Mouse (Mus musculus): Measurements from ENCODE around the gene Mical3. TPM values are rescaled to one million over a fixed set of nuclear protein-coding genes. Genes with fewer than 3 reads are reported as not detected.
"Not testable (repeated sequence)": the region's sequence is repeated elsewhere in the genome, so short reads cannot be mapped to it uniquely, and the experiment has no call there.

Mical3 gene
- total RNA-seq, 1 experiment from 2014 or later: 56.9 TPM

DNA sequence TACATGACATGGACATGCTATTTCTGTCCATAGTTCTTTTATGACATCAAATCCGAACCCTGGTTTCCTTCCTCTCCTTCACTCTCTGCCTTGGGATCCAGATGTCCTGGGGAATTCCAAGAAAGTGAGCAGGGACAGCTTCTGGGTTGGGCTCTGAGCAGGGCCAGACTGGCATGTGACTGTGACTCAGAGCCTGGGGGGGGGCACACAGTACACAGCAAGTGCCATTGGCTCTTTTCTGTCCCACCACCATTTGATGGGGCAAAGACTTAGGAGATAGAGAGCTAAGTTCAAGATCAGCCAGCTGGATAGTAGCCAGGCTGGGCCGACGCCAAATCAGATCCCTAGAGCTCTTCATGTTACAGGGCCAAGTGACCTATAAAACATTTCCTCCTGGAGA is 203.0 kb downstream of the Mical3 start:
- peak; percentile 84 for DNase-seq

DNA sequence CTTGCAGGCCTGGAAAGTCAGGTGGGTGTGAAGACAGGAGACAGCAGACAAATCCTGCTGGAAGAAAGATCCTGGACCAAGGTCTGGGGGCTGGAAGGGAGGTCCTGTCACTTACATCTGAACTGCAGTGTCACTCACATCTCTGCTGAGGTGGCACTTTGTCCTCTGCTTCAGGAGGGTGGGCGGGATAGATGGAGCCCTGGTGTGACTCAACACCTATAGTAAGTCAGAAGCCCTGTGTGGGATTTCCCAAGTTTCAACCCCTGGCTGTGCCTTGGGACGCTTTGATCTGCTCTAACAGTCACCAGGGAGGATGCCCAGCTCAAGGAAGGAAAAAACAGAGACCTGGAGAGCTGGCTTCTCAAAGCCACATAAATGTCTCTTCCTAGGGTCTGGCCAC is 203.9 kb downstream of the Mical3 start:
- DNase-seq: no peak

DNA sequence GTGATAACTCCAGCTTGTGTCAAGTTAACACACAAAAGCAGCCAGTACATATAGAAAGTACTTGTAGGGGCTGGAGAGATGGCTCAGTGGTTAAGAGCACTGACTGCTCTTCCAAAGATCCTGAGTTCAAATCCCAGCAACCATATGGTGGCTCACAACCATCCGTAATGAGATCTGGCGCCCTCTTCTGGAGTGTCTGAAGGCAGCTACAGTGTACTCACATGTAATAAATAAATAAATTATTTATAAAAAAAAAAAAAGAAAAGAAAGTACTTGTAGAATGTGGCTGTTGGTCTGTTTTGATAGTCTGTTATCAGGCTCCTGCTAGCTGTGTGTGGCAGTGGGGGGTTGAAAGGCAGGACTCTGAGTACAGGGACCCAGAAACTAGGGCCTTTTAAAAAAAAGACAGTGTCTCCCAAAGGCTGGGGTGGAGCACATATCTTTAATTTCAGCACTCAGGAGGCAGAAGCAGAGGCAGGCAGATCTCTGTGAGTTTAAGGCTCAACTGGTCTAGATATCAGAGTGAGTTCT is 205.9 kb downstream of the Mical3 start:
- DNase-seq: not testable (repeated sequence)

DNA sequence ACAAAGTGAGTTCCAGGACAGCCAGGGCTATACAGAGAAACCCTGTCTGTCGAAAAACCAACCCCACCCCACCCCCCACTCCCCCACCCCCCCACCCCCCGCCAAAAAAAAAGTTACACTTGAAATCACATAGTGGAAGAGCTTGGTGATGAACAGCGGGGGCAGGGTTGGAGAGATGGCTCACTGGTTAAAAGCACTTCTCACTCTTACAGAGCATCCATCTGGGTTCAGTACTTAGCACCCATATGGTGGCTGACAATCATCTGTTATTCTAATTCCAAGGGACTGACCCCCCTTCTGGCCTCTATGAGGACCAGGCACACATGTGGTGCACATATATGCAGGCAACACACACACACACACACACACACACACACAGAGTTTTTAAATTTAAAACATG is 212.8 kb downstream of the Mical3 start:
- DNase-seq: no peak

DNA sequence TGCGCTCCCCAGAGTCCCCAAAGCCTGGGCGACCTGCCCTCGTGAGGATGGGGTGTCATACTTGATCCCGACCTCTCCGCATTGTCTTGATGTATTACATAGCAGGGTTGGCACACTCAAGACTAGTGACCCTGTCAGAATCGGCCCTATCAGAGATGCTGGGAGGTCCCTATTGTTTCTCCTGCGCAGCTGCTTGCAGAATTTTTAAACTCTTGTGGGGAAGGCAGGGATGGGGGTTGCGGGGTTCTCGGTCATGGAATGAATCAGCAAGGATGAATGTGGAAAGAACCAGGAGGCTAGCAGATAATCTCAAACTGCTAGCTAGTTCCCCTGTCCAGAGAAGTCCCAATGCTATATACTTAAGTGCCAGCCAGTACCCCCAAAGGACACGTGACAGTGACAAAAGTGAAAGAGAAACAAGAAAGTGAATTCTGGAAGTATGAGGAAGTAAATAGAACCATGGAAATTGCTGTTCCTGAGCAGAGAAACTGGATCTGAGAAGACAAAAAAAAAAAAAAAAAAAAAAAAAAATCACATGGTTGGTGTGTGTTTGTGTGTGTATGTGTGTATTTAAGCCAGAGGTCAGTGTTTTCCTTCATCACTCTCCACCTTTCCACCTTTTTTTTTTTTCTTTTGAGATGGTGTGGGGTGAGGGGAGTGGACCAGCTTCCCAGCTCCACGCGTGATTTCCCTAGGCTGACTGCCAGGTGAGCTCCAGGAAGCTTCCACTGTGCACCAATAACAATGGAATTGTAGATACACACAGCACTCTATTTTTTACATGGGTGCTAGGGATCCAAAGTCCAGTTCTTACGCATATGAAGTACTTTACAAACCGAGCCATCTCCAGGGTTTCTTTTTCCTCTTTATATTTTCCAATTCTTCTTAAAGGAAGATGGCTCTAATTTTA is 213.6 kb downstream of the Mical3 start:
- not testable (repeated sequence) for DNase-seq

DNA sequence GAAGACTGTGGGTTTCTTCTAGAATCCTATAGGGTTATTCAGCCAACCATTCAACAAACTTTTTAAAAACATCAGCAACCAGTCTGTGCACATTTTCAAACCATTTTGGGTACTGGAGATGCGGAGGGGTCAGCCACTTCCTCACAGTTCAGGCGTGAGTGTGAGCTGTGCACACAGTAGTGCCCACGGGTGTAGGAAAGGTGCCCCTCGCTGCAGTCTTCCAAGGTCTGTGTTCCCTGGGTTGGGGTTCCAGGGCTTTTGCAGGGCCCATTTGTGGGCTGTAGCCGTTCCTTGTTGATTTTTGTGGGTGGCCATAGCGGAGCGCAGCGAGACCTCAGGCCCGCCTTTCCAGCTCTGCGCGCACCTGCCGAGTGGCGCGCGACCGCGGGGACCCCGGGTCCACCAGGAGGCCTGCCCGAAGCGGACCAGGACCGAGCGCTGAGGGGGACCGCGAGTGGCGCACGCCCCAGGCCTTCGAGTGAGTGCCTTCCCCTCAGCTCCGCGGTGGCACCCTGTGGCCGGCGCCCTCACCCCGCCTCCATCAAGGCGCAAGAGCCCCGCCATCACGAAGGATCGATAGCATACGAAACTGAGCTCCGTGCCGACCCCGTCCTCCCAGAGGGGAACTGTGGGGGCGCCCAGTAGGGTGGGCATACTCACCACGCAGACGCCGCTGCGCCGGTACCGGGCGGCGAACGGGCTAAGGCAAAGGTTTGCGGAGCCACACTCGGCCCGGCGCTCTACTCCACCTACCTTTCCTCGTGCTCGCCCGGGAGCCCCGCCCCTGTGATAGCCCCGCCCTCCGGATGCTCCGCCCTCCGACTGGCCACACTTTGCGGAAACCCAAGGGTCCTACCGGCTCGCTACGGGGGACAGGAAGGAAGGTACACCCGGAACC is 214.5 kb downstream of the Mical3 start, which contains the start of gene Bid:
Gene Bid (minus strand): TSS at position 780 of the 898 bp plus-strand sequence.
- DNase-seq: peak; percentile 96

DNA sequence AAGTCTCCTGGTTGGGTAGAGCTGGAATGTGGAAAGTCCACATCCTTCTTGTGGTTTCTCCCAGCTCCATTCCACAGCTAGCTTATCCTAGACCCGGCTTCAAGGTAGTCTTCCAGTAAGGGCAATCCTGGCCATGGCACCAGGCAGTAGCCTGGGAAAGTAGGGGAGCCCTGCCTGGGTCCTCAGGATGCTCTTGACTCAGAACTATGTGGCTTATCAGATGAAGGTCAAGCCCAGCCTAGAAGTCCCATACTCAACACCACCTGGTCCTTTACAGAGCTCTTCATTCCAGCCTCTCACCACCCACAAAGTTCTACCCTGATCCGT is 215.2 kb downstream of the Mical3 start:
- DNase-seq: no peak

DNA sequence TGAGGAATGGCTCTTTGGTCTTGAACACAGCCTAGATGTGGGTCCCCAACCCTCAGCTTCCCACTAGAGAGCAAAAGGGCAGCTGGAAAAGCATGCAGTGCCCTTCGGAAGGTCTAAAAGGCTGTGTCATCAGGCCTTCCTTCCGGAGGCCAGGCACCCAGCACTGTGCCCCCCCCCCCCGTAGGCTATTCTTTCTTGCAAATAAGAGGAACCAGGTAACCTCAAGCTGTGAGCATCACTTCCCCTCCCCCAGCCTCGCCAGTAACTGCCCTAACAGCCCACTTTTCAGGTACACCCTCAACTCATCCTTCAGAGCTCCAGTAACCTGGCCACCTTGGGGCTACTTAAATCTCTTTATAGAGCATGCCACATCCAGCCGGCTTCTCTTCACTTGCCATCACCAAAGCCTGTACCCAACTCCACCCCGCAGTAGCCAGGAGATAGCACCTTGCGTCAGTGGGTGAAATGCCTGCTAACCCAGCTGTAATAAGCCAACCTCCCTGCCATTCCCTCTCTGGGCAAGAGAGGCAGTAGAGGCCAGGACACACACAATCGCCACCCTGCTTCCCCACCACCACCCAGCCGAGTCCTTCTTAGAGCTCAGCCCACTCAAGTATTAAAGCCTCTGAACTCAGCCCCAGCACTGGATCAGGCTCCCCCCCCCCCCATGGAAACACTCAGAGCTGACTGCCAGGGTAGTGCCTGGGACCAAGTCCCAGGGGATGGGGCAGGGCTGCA is 215.7 kb downstream of the Mical3 start:
- peak; percentile 62 for DNase-seq

DNA sequence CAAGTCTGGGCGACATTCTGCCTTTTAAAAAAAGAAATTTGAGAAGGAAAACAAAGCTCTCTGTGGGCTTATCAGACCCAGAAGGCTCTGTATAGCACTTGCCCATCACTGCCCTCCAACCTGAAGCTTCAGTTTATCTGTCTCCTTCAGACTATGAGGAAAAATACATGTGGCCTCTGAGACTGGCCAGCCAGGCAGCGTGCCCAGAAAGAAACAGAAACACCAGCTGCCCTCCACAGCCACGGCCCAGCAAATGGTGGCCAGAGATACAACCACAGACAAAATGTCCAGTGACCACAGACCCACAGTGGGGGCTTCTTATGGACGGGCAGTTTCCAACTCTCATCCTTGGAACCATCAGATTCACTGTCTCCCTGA is 216.3 kb downstream of the Mical3 start:
- no peak for DNase-seq

DNA sequence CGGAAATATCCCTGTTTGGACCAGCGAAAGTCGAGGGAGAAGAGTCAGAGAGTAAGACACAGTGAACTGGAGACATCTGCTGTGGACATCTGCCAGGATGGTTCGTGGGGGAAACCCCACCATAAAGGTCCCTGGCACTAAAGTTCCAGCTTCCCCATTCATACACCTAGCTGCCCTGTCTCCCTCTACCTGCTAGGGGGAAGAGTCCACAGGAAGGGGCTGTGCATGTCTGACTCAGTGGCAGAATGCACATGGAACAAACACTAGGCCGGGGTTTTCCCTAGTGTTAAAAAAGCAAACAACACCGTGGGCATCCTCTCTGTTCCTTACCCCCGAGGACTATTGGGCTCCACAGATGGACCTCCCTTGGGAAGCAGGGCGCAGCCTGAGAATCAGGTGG is 217.0 kb downstream of the Mical3 start:
- DNase-seq: no peak

DNA sequence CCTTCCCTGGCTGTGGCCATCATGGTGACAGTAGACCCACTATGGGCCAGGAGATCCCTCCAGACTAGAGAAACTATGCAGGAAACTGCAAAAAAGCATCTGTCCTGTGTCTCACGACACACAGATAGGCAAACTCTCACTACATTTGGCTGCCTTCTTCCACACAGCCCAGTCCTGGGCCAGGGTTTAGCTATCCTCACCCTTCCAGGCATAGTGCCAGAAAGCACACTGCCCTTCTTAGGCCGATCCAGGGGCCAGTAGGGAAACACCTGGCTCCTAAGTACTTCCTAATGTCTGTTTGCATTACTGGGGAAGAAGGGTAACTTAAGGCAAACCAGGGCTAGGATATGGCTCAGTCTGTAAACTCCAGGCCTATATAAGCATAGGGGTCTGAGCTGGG is 217.9 kb downstream of the Mical3 start:
- DNase-seq: peak; percentile 40

DNA sequence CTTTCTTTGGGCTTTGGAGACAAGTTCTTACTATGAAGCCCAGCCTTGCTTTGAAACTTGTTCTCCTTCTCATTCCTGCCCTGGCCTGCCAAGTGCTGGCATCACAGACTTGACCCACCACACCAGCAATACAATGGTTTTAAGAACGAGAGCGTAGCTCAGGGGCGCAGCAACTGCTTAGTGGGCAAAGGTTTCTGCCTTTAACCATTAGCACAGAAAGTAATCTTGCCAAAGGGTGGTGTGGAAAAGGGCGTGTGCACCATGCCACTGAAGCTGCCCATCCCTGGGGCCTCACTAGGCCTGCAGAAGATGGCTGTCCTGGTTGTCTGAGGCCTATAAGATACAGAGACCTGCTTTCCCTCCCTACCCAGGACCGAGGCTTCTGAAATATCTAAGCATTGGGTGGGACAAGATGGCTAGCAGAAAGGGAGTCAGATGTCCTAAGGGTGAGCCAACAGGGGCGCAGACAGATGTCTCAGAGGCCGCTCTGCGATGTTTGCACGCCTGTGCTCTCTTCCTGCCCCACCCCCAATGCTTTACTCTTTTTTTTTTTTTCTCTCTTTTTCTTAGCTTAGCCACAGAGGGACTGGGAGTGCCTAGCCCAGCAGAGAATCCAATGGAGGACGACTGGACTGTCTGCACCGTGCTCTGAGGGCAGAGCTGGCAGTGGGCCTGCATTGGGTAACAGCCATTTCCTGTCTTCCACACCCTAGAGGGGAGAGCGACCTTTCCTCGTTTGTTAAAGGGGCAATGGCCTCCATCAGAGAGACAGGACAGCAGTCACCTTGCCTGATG is 219.4 kb downstream of the Mical3 start:
- DNase-seq: peak; percentile 51

DNA sequence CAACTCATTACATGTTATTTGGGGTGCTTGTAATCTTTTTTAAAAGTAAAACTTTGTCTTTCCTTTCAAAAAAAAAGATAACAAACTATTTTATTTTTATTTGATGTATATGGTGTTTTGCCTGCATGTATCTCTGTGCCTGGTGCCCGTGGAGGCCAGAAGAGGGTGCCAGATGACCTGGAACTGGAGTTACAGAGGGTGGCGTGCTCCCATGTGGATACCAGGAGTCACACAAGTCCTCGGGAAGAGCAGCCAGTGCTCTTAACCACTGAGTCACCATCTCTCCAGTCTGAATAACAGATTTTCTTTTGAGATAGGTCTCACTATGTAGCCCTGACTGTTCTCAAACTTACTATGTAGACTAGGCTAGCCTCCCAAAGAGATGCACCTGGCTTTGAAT is 221.3 kb downstream of the Mical3 start:
- DNase-seq: no peak

DNA sequence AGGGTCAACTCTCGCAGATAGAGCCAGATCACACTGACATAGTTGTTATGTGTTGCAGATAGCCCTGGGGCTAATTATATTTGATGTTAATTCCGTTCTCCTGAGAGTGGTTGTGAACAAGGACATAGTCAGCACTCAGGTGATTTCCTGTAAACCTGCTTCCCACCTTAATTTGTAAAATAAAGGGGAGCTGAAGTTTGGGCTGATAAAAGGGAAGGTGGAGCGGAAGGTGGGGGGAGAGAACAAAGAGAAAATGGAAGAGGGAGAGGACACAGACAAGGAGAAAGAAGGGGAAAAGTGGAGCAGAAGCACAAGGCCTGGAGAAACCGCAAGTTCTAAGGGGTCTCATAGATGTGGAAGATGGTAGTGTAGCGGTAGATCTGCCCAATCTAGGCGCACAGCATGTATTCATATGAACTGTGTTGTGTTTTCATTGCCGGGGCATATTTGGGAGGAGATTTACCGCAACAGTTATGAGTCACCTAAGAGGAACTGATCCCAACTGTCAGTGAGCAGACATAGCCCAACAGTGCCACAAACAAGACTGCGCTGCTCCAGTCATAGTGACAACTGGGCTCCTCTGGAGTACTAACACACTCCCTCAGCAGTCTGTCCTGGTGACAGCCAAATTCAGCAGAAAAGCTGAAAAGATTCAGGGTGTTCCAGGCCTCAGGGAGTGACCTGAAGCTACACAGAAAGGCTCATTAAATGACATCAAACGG is 222.8 kb downstream of the Mical3 start:
- not testable (repeated sequence) for DNase-seq

DNA sequence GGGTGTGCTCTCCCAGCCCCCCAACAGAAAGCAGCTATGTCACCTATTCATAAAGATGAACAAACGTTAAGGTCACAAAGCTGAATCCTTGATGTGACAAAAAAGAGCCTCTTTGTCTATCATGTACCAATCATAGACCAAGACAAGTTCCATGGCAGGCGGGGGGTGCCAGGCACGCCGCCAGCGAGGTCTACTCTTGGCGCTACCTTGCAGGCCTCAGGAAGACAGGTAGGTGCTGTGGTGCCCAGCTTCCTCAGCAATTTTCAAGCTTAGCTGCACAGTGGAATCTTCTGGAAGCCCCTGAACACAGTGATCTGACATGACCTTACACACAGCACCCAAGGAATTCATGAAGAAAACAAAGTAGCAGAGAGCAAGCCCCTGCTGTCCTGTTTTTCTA is 224.3 kb downstream of the Mical3 start:
- no peak for DNase-seq

DNA sequence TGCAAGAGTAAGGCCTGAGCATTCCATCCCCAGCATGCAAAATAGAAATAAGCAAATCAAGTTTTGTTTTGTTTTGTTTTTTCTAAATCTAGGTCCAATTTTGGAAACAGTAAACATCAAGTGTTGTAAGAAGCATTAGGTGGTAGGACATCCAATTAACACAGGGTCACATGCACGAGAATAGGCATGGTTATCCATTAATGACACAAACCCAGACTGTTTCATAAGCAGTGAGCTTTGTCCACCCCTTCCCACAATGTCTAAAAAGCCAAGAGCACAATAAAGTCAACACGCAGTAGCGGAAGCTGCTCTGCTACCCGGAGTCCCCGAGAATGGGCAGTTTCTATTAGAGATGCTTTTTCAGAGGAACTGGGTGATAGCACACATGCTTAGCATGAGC is 225.7 kb downstream of the Mical3 start:
- DNase-seq: no peak

DNA sequence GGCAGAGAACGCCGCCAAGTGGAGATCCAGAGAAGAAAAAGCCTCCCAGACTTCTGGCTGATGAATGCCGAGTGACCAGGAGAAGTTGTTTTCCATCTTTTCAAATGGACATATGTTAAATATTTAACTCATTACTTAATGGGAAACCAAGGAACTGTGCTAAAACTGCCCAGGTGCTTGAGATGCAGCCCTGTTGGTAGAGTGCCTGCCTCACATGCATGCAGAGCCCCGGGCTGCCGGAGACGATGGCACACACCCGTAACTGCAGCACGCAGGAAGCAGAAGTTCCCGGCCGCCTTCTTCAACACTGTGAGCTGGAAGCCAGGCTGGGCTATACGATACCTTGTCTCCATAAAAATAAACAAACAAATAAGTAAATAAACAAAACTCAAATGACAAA is 226.8 kb downstream of the Mical3 start:
- no peak for DNase-seq

DNA sequence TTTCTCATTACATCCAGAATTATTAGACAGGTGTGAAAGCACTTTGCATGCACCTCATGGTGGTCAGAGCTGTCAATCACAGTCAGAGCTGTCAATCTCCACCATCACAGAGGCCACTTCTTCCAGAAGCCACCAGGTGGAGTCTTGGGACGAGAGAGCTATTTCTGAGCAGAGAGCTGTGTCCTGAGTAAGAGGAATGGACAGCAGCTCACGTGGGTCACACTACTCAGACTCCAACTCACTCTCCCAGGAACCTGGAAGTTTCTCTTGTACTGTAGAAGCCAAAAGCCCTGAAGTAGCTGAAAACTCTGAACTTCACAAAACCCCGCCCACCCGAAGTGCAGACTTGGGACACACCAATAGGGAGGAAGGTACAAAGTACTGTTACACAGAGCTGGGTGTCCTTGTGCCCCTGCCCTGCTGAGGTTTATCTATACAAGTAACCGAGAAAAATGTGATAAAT is 227.3 kb downstream of the Mical3 start:
- DNase-seq: peak; percentile 58

DNA sequence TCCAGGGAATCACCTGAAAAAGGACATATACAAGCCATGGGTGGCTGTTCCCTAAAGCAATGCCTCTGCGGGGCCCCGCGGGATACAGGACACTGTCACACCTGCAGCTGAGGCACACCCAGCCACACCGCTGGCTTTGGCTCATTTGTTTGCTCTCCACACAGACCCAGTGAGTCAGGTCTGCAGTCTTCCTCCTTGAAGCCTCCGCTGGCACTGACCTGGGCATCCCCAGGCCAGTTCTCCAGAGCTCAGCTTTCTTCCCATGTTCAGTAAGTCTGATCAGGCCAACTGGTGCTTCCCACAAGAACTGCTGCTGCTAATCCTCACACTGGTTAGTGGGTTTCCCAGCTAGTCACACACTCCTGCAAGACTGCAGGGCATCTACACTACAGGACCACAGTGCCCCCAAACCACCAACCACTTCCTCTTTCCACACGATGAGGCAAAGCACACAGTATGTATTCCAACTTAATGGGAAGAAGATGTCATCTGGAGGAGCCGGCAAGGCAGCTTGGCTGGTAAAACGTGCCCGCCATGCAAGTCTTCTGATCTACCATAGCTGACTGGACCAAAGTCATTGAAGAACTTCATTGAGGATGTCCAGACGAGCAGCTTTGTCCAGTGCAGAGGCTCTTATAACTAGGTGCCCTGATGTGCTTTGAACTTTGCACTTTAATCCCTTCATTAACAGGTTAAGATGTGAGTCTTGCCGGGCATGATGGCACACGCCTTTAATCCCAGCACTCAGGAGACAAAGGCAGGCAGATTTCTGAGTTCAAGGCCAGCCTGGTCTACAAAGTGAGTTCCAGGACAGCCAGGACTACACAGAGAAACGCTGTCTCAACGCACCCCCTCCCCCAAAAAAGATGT is 228.8 kb downstream of the Mical3 start:
- DNase-seq: no peak
